Mouse (Mus musculus): ENCODE results near the gene Ccdc180. TPM values are rescaled to one million over a fixed set of nuclear protein-coding genes. Genes with fewer than 3 reads are reported as not detected.
A peak's percentile ranks its signal among the peaks of the same experiment; 100 is the strongest.

Ccdc180 gene
- total and polyA plus RNA-seq, 3 experiments = 0.20 TPM; not detected in 2

- dilution Hi-C loops (cut with MboI; ENCODE audit: extremely low pct_ligation_motif_present, extremely low pct_unique_long_range_greater_than_20kb, low sequenced_read_pairs) = no loop called here
- no peak overlapping the region for H3K9ac ChIP-seq (ENCODE audit: insufficient read depth, low read depth)
Observed at GRCm38 (mm10) chr4:45965737-45966447, 75.8 kb downstream of the Ccdc180 start.

GRCm38 (mm10) chr4:45966716-45967115, 76.6 kb downstream of the Ccdc180 start:
- no peak overlapping the region for H3K4me2 ChIP-seq (ENCODE audit: insufficient read depth, low read depth, poor library complexity, severe bottlenecking)
- no peaks in the 10 kb centered on the region for H3K36me3 ChIP-seq (replicated peaks in 1 of 2; ENCODE audit: control insufficient read depth in 1 of 2, insufficient read depth in 1 of 2, low read length in 1 of 2)
- no peak overlapping the region for H3K27ac ChIP-seq (ENCODE audit: insufficient read depth, low read depth)
- in situ Hi-C loops (cut with MboI; ENCODE audit: low pct_ligation_motif_present, low pct_unique_long_range_greater_than_20kb, low sequenced_read_pairs) (no loop called here), dilution Hi-C loops (cut with MboI; ENCODE audit: extremely low pct_ligation_motif_present, extremely low pct_unique_long_range_greater_than_20kb, low sequenced_read_pairs) (no loop called here)
- H3K79me2 ChIP-seq (replicated peaks; ENCODE audit: control insufficient read depth, extremely low read depth, insufficient read depth, poor library complexity, severe bottlenecking) = no peaks in the 10 kb centered on the region
- TF ChIP-seq POLR2A (IDR thresholded peaks at IDR 0.05; ENCODE audit: low read depth, low read length) (no peak), IRF4 (IDR thresholded peaks at IDR 0.05; ENCODE audit: low read depth, low read length) (no peak), MXI1 (IDR thresholded peaks at IDR 0.05; ENCODE audit: low read depth, low read length) (no peak), ZC3H11A (IDR thresholded peaks at IDR 0.05; ENCODE audit: low read depth, low read length) (no peak), ZMIZ1 (IDR thresholded peaks at IDR 0.05; ENCODE audit: low read depth, low read length) (no peak)
- H3K27me3 ChIP-seq (replicated peaks) = peaks cover 19% of the 10 kb centered on the region
- no peak for DNase-seq (ENCODE audit: extremely low read depth)
- H3K9me3 ChIP-seq (replicated peaks; ENCODE audit: low read length) = no peaks in the 10 kb centered on the region
- no peak overlapping the region for H3K4me3 ChIP-seq (replicated peaks in 1 of 3; ENCODE audit: low read depth in 2 of 3, low read length in 2 of 3, poor library complexity in 1 of 3)
- no peak overlapping the region for H3K9ac ChIP-seq (ENCODE audit: insufficient read depth, low read depth)
- H3K4me1 ChIP-seq (ENCODE audit: control insufficient read depth in 1 of 2, insufficient read depth in 2 of 2) = peaks cover 3 to 33% of the 10 kb centered on the region in 2 experiments

More at GRCm38 (mm10) chr4:45965737-45966447, 75.8 kb downstream of the Ccdc180 start:
- Histone ChIP-seq H3K27ac (ENCODE audit: insufficient read depth, low read depth) (no peak overlapping the region), H3K36me3 (replicated peaks in 1 of 2; ENCODE audit: control insufficient read depth in 1 of 2, insufficient read depth in 1 of 2, low read length in 1 of 2) (no peaks in the 10 kb centered on the region), H3K4me1 (ENCODE audit: control insufficient read depth in 1 of 2, insufficient read depth in 2 of 2) (peaks cover 3 to 34% of the 10 kb centered on the region in 2 experiments), H3K79me2 (replicated peaks; ENCODE audit: control insufficient read depth, extremely low read depth, insufficient read depth, poor library complexity, severe bottlenecking) (no peaks in the 10 kb centered on the region), H3K27me3 (replicated peaks) (peaks cover 14% of the 10 kb centered on the region), H3K4me2 (ENCODE audit: insufficient read depth, low read depth, poor library complexity, severe bottlenecking) (no peak overlapping the region), H3K9me3 (replicated peaks; ENCODE audit: low read length) (no peaks in the 10 kb centered on the region), H3K4me3 (replicated peaks in 1 of 3; ENCODE audit: low read depth in 2 of 3, low read length in 2 of 3, poor library complexity in 1 of 3) (no peak overlapping the region)
- TF ChIP-seq BHLHE40 (IDR thresholded peaks at IDR 0.05; ENCODE audit: low read depth, low read length) (no peak), NRF1 (IDR thresholded peaks at IDR 0.05; ENCODE audit: low read depth, low read length) (peak; percentile 52), MEF2A (IDR thresholded peaks at IDR 0.05; ENCODE audit: borderline replicate concordance, low read depth, low read length) (no peak)
- in situ Hi-C loops (cut with MboI; ENCODE audit: low pct_ligation_motif_present, low pct_unique_long_range_greater_than_20kb, low sequenced_read_pairs) = no loop called here
- no peak for DNase-seq (ENCODE audit: extremely low read depth)

GRCm38 (mm10) chr4:45967479-45968341, 77.6 kb downstream of the Ccdc180 start:
- Histone ChIP-seq H3K9ac (ENCODE audit: insufficient read depth, low read depth) (no peak overlapping the region), H3K4me1 (ENCODE audit: control insufficient read depth in 1 of 2, insufficient read depth in 2 of 2) (peaks cover 3 to 31% of the 10 kb centered on the region in 2 experiments), H3K79me2 (replicated peaks; ENCODE audit: control insufficient read depth, extremely low read depth, insufficient read depth, poor library complexity, severe bottlenecking) (no peaks in the 10 kb centered on the region), H3K27me3 (replicated peaks) (peaks cover 22% of the 10 kb centered on the region), H3K36me3 (replicated peaks in 1 of 2; ENCODE audit: control insufficient read depth in 1 of 2, insufficient read depth in 1 of 2, low read length in 1 of 2) (no peaks in the 10 kb centered on the region), H3K9me3 (replicated peaks; ENCODE audit: low read length) (no peaks in the 10 kb centered on the region), H3K27ac (ENCODE audit: insufficient read depth, low read depth) (no peak overlapping the region), H3K4me2 (ENCODE audit: insufficient read depth, low read depth, poor library complexity, severe bottlenecking) (peak overlapping the region; percentile 24), H3K4me3 (replicated peaks in 1 of 3; ENCODE audit: low read depth in 2 of 3, low read length in 2 of 3, poor library complexity in 1 of 3) (no peak overlapping the region)
- dilution Hi-C loops (cut with MboI; ENCODE audit: extremely low pct_ligation_motif_present, extremely low pct_unique_long_range_greater_than_20kb, low sequenced_read_pairs) (no loop called here), in situ Hi-C loops (cut with MboI; ENCODE audit: low pct_ligation_motif_present, low pct_unique_long_range_greater_than_20kb, low sequenced_read_pairs) (no loop called here)
- DNase-seq (ENCODE audit: extremely low read depth) = peak; percentile 72
- TF ChIP-seq BHLHE40 (IDR thresholded peaks at IDR 0.05; ENCODE audit: low read depth, low read length) (0 out of 2 replicates have a peak, but pooled peaks have one; percentile 21), TCF12 (IDR thresholded peaks at IDR 0.05; ENCODE audit: low read depth, low read length) (no peak; the same call in 1 of the 2 replicates), MEF2A (IDR thresholded peaks at IDR 0.05; ENCODE audit: borderline replicate concordance, low read depth, low read length) (no peak), ZKSCAN1 (IDR thresholded peaks at IDR 0.05; ENCODE audit: borderline replicate concordance, low read depth, low read length) (no peak), JUN (IDR thresholded peaks at IDR 0.05; ENCODE audit: insufficient read depth, low read depth, low read length) (no peak), ZC3H11A (IDR thresholded peaks at IDR 0.05; ENCODE audit: low read depth, low read length) (no peak), NRF1 (IDR thresholded peaks at IDR 0.05; ENCODE audit: low read depth, low read length) (no peak), KAT2A (IDR thresholded peaks at IDR 0.05; ENCODE audit: insufficient replicate concordance, low read length) (0 out of 2 replicates have a peak, but pooled peaks have one; percentile 20), MXI1 (IDR thresholded peaks at IDR 0.05; ENCODE audit: low read depth, low read length) (no peak), PAX5 (IDR thresholded peaks at IDR 0.05; ENCODE audit: low read length) (no peak), ZMIZ1 (IDR thresholded peaks at IDR 0.05; ENCODE audit: low read depth, low read length) (no peak), EP300 (IDR thresholded peaks at IDR 0.05; ENCODE audit: low read length) (peak; percentile 48; the same call in 1 of the 2 replicates), SMC3 (IDR thresholded peaks at IDR 0.05; ENCODE audit: low read depth, low read length) (no peak; the same call in 1 of the 2 replicates), HCFC1 (IDR thresholded peaks at IDR 0.05; ENCODE audit: low read depth, low read length) (no peak), CHD1 (IDR thresholded peaks at IDR 0.05; ENCODE audit: low read depth, low read length) (no peak), ELF1 (IDR thresholded peaks at IDR 0.05; ENCODE audit: low read depth, low read length) (no peak), CHD2 (IDR thresholded peaks at IDR 0.05; ENCODE audit: low read length) (no peak), MYC (IDR thresholded peaks at IDR 0.05; ENCODE audit: low read depth, low read length) (no peak), MAX (IDR thresholded peaks at IDR 0.05; ENCODE audit: low read length) (no peak)

Measured in CH12.LX (cell line).